Mouse (Mus musculus) midbrain, embryonic 10.5 days (tissue): ENCODE measurements around the gene Gsx2. TPM values are rescaled to one million over a fixed set of nuclear protein-coding genes. Genes with fewer than 3 reads are reported as not detected.
A peak's percentile ranks its signal among the peaks of the same experiment; 100 is the strongest.

Source experiments
- DNase-seq: peaks from one replicate; pipeline ENCODE4 v3.0.0-alpha.2; 2017; ENCODE audit warnings: low spot score
- H3K27ac ChIP-seq: fragments of 300-500 bp; sonication (generic); replicated peaks from 2 replicates; pipeline ENCODE4 v1.5.1; 2016; ENCODE audit warnings: mild to moderate bottlenecking
- H3K27me3 ChIP-seq: fragments of 300-500 bp; sonication (generic); 2 replicates; pipeline ENCODE4 v1.6.1; 2016; ENCODE audit warnings: low read depth, mild to moderate bottlenecking; ENCODE audit not compliant: poor library complexity, severe bottlenecking
- H3K36me3 ChIP-seq: fragments of 300-500 bp; sonication (generic); 2 replicates; pipeline ENCODE4 v1.6.1; 2016; ENCODE audit warnings: mild to moderate bottlenecking, moderate library complexity
- H3K4me1 ChIP-seq: fragments of 300-500 bp; sonication (generic); 2 replicates; pipeline ENCODE4 v1.6.1; 2016
- H3K4me3 ChIP-seq: fragments of 300-500 bp; sonication (generic); 2 replicates; pipeline ENCODE4 v1.5.1; 2016; ENCODE audit warnings: mild to moderate bottlenecking, moderate library complexity
- H3K9me3 ChIP-seq: fragments of 300-500 bp; sonication (generic); replicated peaks from 2 replicates; pipeline ENCODE4 v1.6.1; 2016; ENCODE audit warnings: mild to moderate bottlenecking
- WGBS: fragments of 180-500 bp; shearing (Covaris S2); methylation state at CpG from one replicate; pipeline ENCODE4 v1.1.7; 2016; 5-methylcytosine and 5-hydroxymethylcytosine counted together
- polyA plus RNA-seq: library from polyadenylated mRNA; unstranded; fragments of >200 nt; fragmentation: Nextera tagmentation; extraction: Ambion mirVana; gene quantifications from 2 replicates; pipeline ENCODE4 v1.2.1, GENCODE M21; 2016

Gene Gsx2
- polyA plus RNA-seq, 1 experiment from 2014 or later = 3.4 TPM

- H3K4me1 ChIP-seq = peaks cover 37% of the 10 kb centered on the region
- H3K9me3 ChIP-seq = no peaks in the 10 kb centered on the region
- peak overlapping the region; percentile 23; the same call in 1 of the 2 replicates for H3K4me3 ChIP-seq
- H3K36me3 ChIP-seq = no peaks in the 10 kb centered on the region
- H3K27me3 ChIP-seq = peaks cover 100% of the 10 kb centered on the region
- DNase-seq = peak; percentile 61
- WGBS = 0% methylated on average over 14 of the region's 14 CpGs
- no peak overlapping the region for H3K27ac ChIP-seq
Measured at GRCm38 (mm10) chr5:75083061-75083460, 7.7 kb downstream of the Gsx2 start.

- peaks cover 37% of the 10 kb centered on the region for H3K4me1 ChIP-seq
- peaks cover 100% of the 10 kb centered on the region for H3K27me3 ChIP-seq
- H3K9me3 ChIP-seq = no peaks in the 10 kb centered on the region
- under 1% methylated on average over 27 of the region's 27 CpGs for WGBS
- H3K27ac ChIP-seq = no peak overlapping the region
- H3K36me3 ChIP-seq = no peaks in the 10 kb centered on the region
- DNase-seq = peak; percentile 24
- H3K4me3 ChIP-seq = 0 out of 2 replicates have a peak overlapping the region, but pooled peaks have one; percentile 12
Measured at GRCm38 (mm10) chr5:75083591-75084392, 8.4 kb downstream of the Gsx2 start.

GRCm38 (mm10) chr5:75084393-75084870 lies 9.0 kb downstream of the Gsx2 start:
- 1% methylated on average over 8 of the region's 8 CpGs for WGBS
- peaks cover 100% of the 10 kb centered on the region for H3K27me3 ChIP-seq
- 0 out of 2 replicates have a peak overlapping the region, but pooled peaks have one; percentile 12 for H3K4me3 ChIP-seq
- H3K9me3 ChIP-seq = no peaks in the 10 kb centered on the region
- H3K27ac ChIP-seq = no peak overlapping the region
- DNase-seq = peak; percentile 24
- no peaks in the 10 kb centered on the region for H3K36me3 ChIP-seq
- peaks cover 37% of the 10 kb centered on the region for H3K4me1 ChIP-seq

- peaks cover 100% of the 10 kb centered on the region for H3K27me3 ChIP-seq
- H3K27ac ChIP-seq = no peak overlapping the region
- H3K36me3 ChIP-seq = no peaks in the 10 kb centered on the region
- H3K9me3 ChIP-seq = no peaks in the 10 kb centered on the region
- peak overlapping the region; percentile 36 for H3K4me3 ChIP-seq
- WGBS = under 1% methylated on average over 25 of the region's 25 CpGs
- peak; percentile 49 for DNase-seq
- H3K4me1 ChIP-seq = peaks cover 34% of the 10 kb centered on the region
Measured at GRCm38 (mm10) chr5:75084871-75085520, 9.6 kb downstream of the Gsx2 start.

GRCm38 (mm10) chr5:75085521-75085875 lies 10.1 kb downstream of the Gsx2 start:
- Histone ChIP-seq H3K4me1 (peaks cover 34% of the 10 kb centered on the region), H3K27me3 (peaks cover 100% of the 10 kb centered on the region), H3K36me3 (no peaks in the 10 kb centered on the region), H3K27ac (no peak overlapping the region), H3K4me3 (peak overlapping the region; percentile 36; the same call in 1 of the 2 replicates), H3K9me3 (no peaks in the 10 kb centered on the region)
- no peak for DNase-seq
- 3% methylated on average over 17 of the region's 17 CpGs for WGBS

GRCm38 (mm10) chr5:75085906-75086305 lies 10.5 kb downstream of the Gsx2 start:
- 10% methylated on average over 4 of the region's 4 CpGs for WGBS
- no peak overlapping the region for H3K4me3 ChIP-seq
- H3K27ac ChIP-seq = no peak overlapping the region
- H3K27me3 ChIP-seq = peaks cover 100% of the 10 kb centered on the region
- no peaks in the 10 kb centered on the region for H3K9me3 ChIP-seq
- DNase-seq = peak; percentile 18
- peaks cover 34% of the 10 kb centered on the region for H3K4me1 ChIP-seq
- no peaks in the 10 kb centered on the region for H3K36me3 ChIP-seq

GRCm38 (mm10) chr5:75106511-75106910 lies 31.1 kb downstream of the Gsx2 start:
- DNase-seq = no peak
- H3K9me3 ChIP-seq = no peaks in the 10 kb centered on the region; the same call in 1 of the 2 replicates
- H3K4me3 ChIP-seq = no peak overlapping the region
- peaks cover 27% of the 10 kb centered on the region for H3K27me3 ChIP-seq
- no peaks in the 10 kb centered on the region for H3K36me3 ChIP-seq
- 71% methylated on average over 3 of the region's 3 CpGs for WGBS
- no peak overlapping the region for H3K27ac ChIP-seq
- no peaks in the 10 kb centered on the region for H3K4me1 ChIP-seq

GRCm38 (mm10) chr5:75109368-75109767 lies 34.0 kb downstream of the Gsx2 start:
- H3K27ac ChIP-seq = no peak overlapping the region
- no peaks in the 10 kb centered on the region; the same call in 1 of the 2 replicates for H3K9me3 ChIP-seq
- WGBS = 67% methylated on average over 5 of the region's 5 CpGs
- no peak for DNase-seq
- no peaks in the 10 kb centered on the region for H3K36me3 ChIP-seq
- no peak overlapping the region for H3K4me3 ChIP-seq
- H3K27me3 ChIP-seq = peaks cover 21% of the 10 kb centered on the region
- H3K4me1 ChIP-seq = no peaks in the 10 kb centered on the region

- 49% methylated on average over 5 of the region's 5 CpGs for WGBS
- H3K4me3 ChIP-seq = no peak overlapping the region
- no peak overlapping the region for H3K27ac ChIP-seq
- no peaks in the 10 kb centered on the region for H3K36me3 ChIP-seq
- H3K9me3 ChIP-seq = no peaks in the 10 kb centered on the region; the same call in 1 of the 2 replicates
- no peak for DNase-seq
- H3K27me3 ChIP-seq = peaks cover 37% of the 10 kb centered on the region
- H3K4me1 ChIP-seq = no peaks in the 10 kb centered on the region
Measured at GRCm38 (mm10) chr5:75111781-75112180, 36.4 kb downstream of the Gsx2 start.

- no peaks in the 10 kb centered on the region for H3K4me1 ChIP-seq
- peak; percentile 39 for DNase-seq
- no peaks in the 10 kb centered on the region for H3K9me3 ChIP-seq
- H3K4me3 ChIP-seq = no peak overlapping the region
- no peak overlapping the region for H3K27ac ChIP-seq
- 62% methylated on average over 7 of the region's 7 CpGs for WGBS
- H3K27me3 ChIP-seq = peaks cover 36% of the 10 kb centered on the region
- no peaks in the 10 kb centered on the region for H3K36me3 ChIP-seq
Measured at GRCm38 (mm10) chr5:75118840-75119239, 43.4 kb downstream of the Gsx2 start.

GRCm38 (mm10) chr5:75121646-75122045 lies 46.2 kb downstream of the Gsx2 start:
- WGBS = 43% methylated on average over 5 of the region's 5 CpGs
- Histone ChIP-seq H3K9me3 (no peaks in the 10 kb centered on the region; the same call in 1 of the 2 replicates), H3K4me1 (no peaks in the 10 kb centered on the region), H3K27ac (no peak overlapping the region), H3K36me3 (no peaks in the 10 kb centered on the region), H3K27me3 (0 out of 2 replicates have a peak, but pooled peaks cover 18% of the 10 kb centered on the region), H3K4me3 (no peak overlapping the region)
- no peak for DNase-seq
